Mouse (Mus musculus) bone marrow macrophage, adult 2 months (primary cell): Measurements from ENCODE around the gene Dlg1. TPM values are rescaled to one million over a fixed set of nuclear protein-coding genes. Genes with fewer than 3 reads are reported as not detected.

ENCODE experiments used
- H3K27ac ChIP-seq: 2 replicates; pipeline ENCODE4 v1.5.1; 2012; ENCODE audit warnings: low read depth, low read length; ENCODE audit not compliant: insufficient read depth
- H3K4me1 ChIP-seq: 2 replicates; pipeline ENCODE4 v1.6.1; 2012; ENCODE audit warnings: low read length; ENCODE audit not compliant: control insufficient read depth, insufficient read depth
- H3K4me3 ChIP-seq: 2 replicates; pipeline ENCODE4 v1.5.1; 2012; ENCODE audit warnings: mild to moderate bottlenecking, low read length, moderate library complexity; ENCODE audit not compliant: insufficient read depth
- CTCF ChIP-seq: IDR thresholded peaks from 2 replicates; pipeline ENCODE4 v1.5.1; 2012; ENCODE audit warnings: low read depth, mild to moderate bottlenecking, low read length, moderate library complexity
- POLR2A ChIP-seq: IDR thresholded peaks from 2 replicates; pipeline ENCODE4 v1.6.1; 2012; ENCODE audit warnings: mild to moderate bottlenecking, low read depth, low read length, borderline replicate concordance
- polyA plus RNA-seq: library from polyadenylated mRNA; stranded (reverse); fragments of >200 nt; gene quantifications from 2 replicates; pipeline ENCODE4 v1.2.4, GENCODE M21; 2012; ENCODE audit not compliant: missing spikeins, insufficient read depth, insufficient read length

The Dlg1 gene
- polyA plus RNA-seq, 1 experiment: 30.4 TPM

GRCm38 (mm10) chr16:31917776-31918175 is 254.5 kb downstream of the Dlg1 start:
- Histone ChIP-seq H3K4me1 (0 out of 2 replicates have a peak, but pooled peaks cover 4% of the 10 kb centered on the region), H3K4me3 (no peak overlapping the region), H3K27ac (no peak overlapping the region)
- no peak for TF ChIP-seq CTCF
- TF ChIP-seq POLR2A: no peak

GRCm38 (mm10) chr16:31918248-31918724 is 255.0 kb downstream of the Dlg1 start:
- TF ChIP-seq CTCF (peak; percentile 81), POLR2A (no peak)
- H3K4me1 ChIP-seq: 0 out of 2 replicates have a peak, but pooled peaks cover 4% of the 10 kb centered on the region
- no peak overlapping the region for H3K27ac ChIP-seq
- H3K4me3 ChIP-seq: no peak overlapping the region

- no peak for TF ChIP-seq POLR2A
- no peak for TF ChIP-seq CTCF
- H3K4me1 ChIP-seq: peaks cover 27% of the 10 kb centered on the region
- H3K4me3 ChIP-seq: no peak overlapping the region
- no peak overlapping the region for H3K27ac ChIP-seq
These were observed 261.1 kb downstream of the Dlg1 start for GRCm38 (mm10) chr16:31924368-31924767.

Other genes starting within 250 kb of the Dlg1 start
- 1.5 and 2.2 TPM in 2 replicates for gene Bdh1, start 241.2 kb upstream of the Dlg1 start, polyA plus RNA-seq
- not detected in 2 replicates for gene Meltf, start 215.4 kb downstream of the Dlg1 start, polyA plus RNA-seq